Mouse (Mus musculus) heart, adult 2 months (tissue): Measurements from ENCODE around the gene Irf1. TPM values are rescaled to one million over a fixed set of nuclear protein-coding genes. Genes with fewer than 3 reads are reported as not detected.
A peak's percentile ranks its signal among the peaks of the same experiment; 100 is the strongest.

ENCODE experiments used
- DNase-seq, 2 experiments: peaks; one replicate each; pipeline ENCODE4 v3.0.0; 2021
- H3K27ac ChIP-seq: fragments of 200-600 bp; 2 replicates; pipeline ENCODE4 v1.8.1; 2022
- H3K27me3 ChIP-seq: fragments of 200-500 bp; 2 replicates; pipeline ENCODE4 v1.6.1; 2012; ENCODE audit warnings: mild to moderate bottlenecking, low read length, inconsistent platforms, mixed read lengths; ENCODE audit not compliant: control insufficient read depth, insufficient read depth
- H3K36me3 ChIP-seq: fragments of 200-500 bp; 2 replicates; pipeline ENCODE4 v1.6.1; 2012; ENCODE audit warnings: low read length, inconsistent platforms; ENCODE audit not compliant: control insufficient read depth, insufficient read depth
- H3K4me1 ChIP-seq: fragments of 200-500 bp; 2 replicates; pipeline ENCODE4 v1.6.1; 2011; ENCODE audit warnings: low read length; ENCODE audit not compliant: control insufficient read depth, insufficient read depth
- H3K4me3 ChIP-seq: fragments of 200-600 bp; 2 replicates; pipeline ENCODE4 v1.8.1; 2022
- H3K79me2 ChIP-seq: fragments of 200-500 bp; replicated peaks from 2 replicates; pipeline ENCODE4 v1.6.1; 2012; ENCODE audit warnings: mild to moderate bottlenecking, inconsistent platforms, low read length, moderate library complexity, mixed read lengths; ENCODE audit not compliant: control insufficient read depth, insufficient read depth
- H3K9ac ChIP-seq: fragments of 200-500 bp; 2 replicates; pipeline ENCODE4 v1.6.1; 2012; ENCODE audit warnings: low read depth, mild to moderate bottlenecking, control low read depth, inconsistent platforms, low read length, mixed read lengths
- CTCF ChIP-seq: fragments of 200-600 bp; IDR thresholded peaks from 2 replicates; pipeline ENCODE4 v1.8.1; 2022; ENCODE audit warnings: antibody characterized with exemption, mild to moderate bottlenecking, moderate library complexity
- EP300 ChIP-seq: fragments of 200-500 bp; IDR thresholded peaks from 2 replicates; pipeline ENCODE4 v1.6.1; 2011; ENCODE audit warnings: low read depth, low read length, control low read depth; ENCODE audit not compliant: insufficient read depth
- POLR2A ChIP-seq: fragments of 200-500 bp; IDR thresholded peaks from 2 replicates; pipeline ENCODE4 v1.6.1; 2011; ENCODE audit warnings: mild to moderate bottlenecking, low read depth, low read length, control low read depth; ENCODE audit not compliant: insufficient read depth
- WGBS: fragments of 180-500 bp; shearing (Covaris S2); methylation state at CpG from one replicate; pipeline ENCODE4 v1.1.7; 2018; 5-methylcytosine and 5-hydroxymethylcytosine counted together
- intact Hi-C: fragments of 180-260 bp; cut with DNase I; formaldehyde crosslinking; loops from one replicate; pipeline ENCODE4 v1.15.1; 2025
- polyA plus RNA-seq: library from polyadenylated mRNA; depleted of rRNA; stranded (reverse); fragments of >200 nt; gene quantifications from 2 replicates; pipeline ENCODE4 v1.2.3, GENCODE M21; 2012
- total RNA-seq, 2 experiments: library from RNA; stranded (reverse); gene quantifications; 2 replicates each; pipeline ENCODE4 v1.2.3; 2021

Gene Irf1
- total and polyA plus RNA-seq, 3 experiments: 15.2 to 20.5 (median 19.7) TPM

- Histone ChIP-seq H3K4me1 (peaks cover 23% of the 10 kb centered on the region), H3K27me3 (no peaks in the 10 kb centered on the region), H3K4me3 (peak overlapping the region; percentile 5; the same call in 1 of the 2 replicates), H3K36me3 (peaks cover 12% of the 10 kb centered on the region), H3K9ac (0 out of 2 replicates have a peak overlapping the region, but pooled peaks have one; percentile 21), H3K27ac (peak overlapping the region; percentile 42), H3K79me2 (0 out of 2 replicates have a peak, but pooled peaks cover 1% of the 10 kb centered on the region)
- intact Hi-C loops: no loop called here
- 72% methylated on average over 16 of the region's 16 CpGs for WGBS
- DNase-seq: no peak
- TF ChIP-seq EP300 (no peak), POLR2A (no peak), CTCF (no peak)
Measured at GRCm38 (mm10) chr11:53773641-53774360, 4.0 kb downstream of the Irf1 start.

- H3K9ac ChIP-seq: peak overlapping the region; percentile 17; the same call in 1 of the 2 replicates
- peak overlapping the region; percentile 42 for H3K27ac ChIP-seq
- intact Hi-C loops: no loop called here
- peaks cover 18% of the 10 kb centered on the region for H3K4me1 ChIP-seq
- peak in 1 of 2 experiments; percentile 45 for DNase-seq
- H3K4me3 ChIP-seq: no peak overlapping the region
- 0 out of 2 replicates have a peak, but pooled peaks cover 1% of the 10 kb centered on the region for H3K79me2 ChIP-seq
- no peak for TF ChIP-seq POLR2A
- peak; percentile 61; the same call in 1 of the 2 replicates for TF ChIP-seq EP300
- no peak for TF ChIP-seq CTCF
- no peaks in the 10 kb centered on the region for H3K27me3 ChIP-seq
- 74% methylated on average over 13 of the region's 13 CpGs for WGBS
- peaks cover 18% of the 10 kb centered on the region for H3K36me3 ChIP-seq
Measured at GRCm38 (mm10) chr11:53774659-53775255, 4.9 kb downstream of the Irf1 start.

- DNase-seq: no peak
- intact Hi-C loops: no loop called here
- 80% methylated on average over 5 of the region's 5 CpGs for WGBS
- Histone ChIP-seq H3K27ac (no peak overlapping the region), H3K79me2 (0 out of 2 replicates have a peak, but pooled peaks cover under 1% of the 10 kb centered on the region), H3K27me3 (no peaks in the 10 kb centered on the region), H3K4me1 (peaks cover 23% of the 10 kb centered on the region), H3K9ac (no peak overlapping the region), H3K4me3 (no peak overlapping the region), H3K36me3 (peaks cover 12% of the 10 kb centered on the region)
- TF ChIP-seq POLR2A (no peak), EP300 (no peak), CTCF (no peak)
Measured at GRCm38 (mm10) chr11:53777736-53778135, 7.9 kb downstream of the Irf1 start.

- TF ChIP-seq POLR2A (no peak), CTCF (no peak), EP300 (no peak)
- whole genome bisulfite sequencing: 80% methylated on average over 5 of the region's 5 CpGs
- intact Hi-C loops: no loop called here
- H3K27ac ChIP-seq: no peak overlapping the region
- no peaks in the 10 kb centered on the region for H3K79me2 ChIP-seq
- H3K4me1 ChIP-seq: peaks cover 20% of the 10 kb centered on the region
- H3K27me3 ChIP-seq: no peaks in the 10 kb centered on the region
- DNase-seq: no peak
- no peak overlapping the region for H3K9ac ChIP-seq
- peaks cover 12% of the 10 kb centered on the region for H3K36me3 ChIP-seq
- H3K4me3 ChIP-seq: no peak overlapping the region
Measured at GRCm38 (mm10) chr11:53778455-53778854, 8.6 kb downstream of the Irf1 start.

- no peak for DNase-seq
- Histone ChIP-seq H3K27ac (peak overlapping the region; percentile 15; the same call in 1 of the 2 replicates), H3K36me3 (peaks cover 12% of the 10 kb centered on the region), H3K79me2 (no peaks in the 10 kb centered on the region), H3K4me1 (peaks cover 9% of the 10 kb centered on the region), H3K27me3 (no peaks in the 10 kb centered on the region), H3K4me3 (no peak overlapping the region), H3K9ac (no peak overlapping the region)
- no peak for TF ChIP-seq POLR2A
- TF ChIP-seq EP300: no peak
- TF ChIP-seq CTCF: no peak
- WGBS: 53% methylated on average over 2 of the region's 2 CpGs
- intact Hi-C loops: no loop called here
Measured at GRCm38 (mm10) chr11:53779808-53780207, 10.0 kb downstream of the Irf1 start.

GRCm38 (mm10) chr11:53780262-53780661 is 10.4 kb downstream of the Irf1 start:
- no peaks in the 10 kb centered on the region for H3K27me3 ChIP-seq
- no peak overlapping the region for H3K4me3 ChIP-seq
- no peak for DNase-seq
- H3K4me1 ChIP-seq: peaks cover 6% of the 10 kb centered on the region
- no peak overlapping the region for H3K9ac ChIP-seq
- H3K27ac ChIP-seq: peak overlapping the region; percentile 15; the same call in 1 of the 2 replicates
- TF ChIP-seq POLR2A (peak; percentile 10; the same call in 1 of the 2 replicates), CTCF (no peak), EP300 (no peak)
- no peaks in the 10 kb centered on the region for H3K79me2 ChIP-seq
- peaks cover 10% of the 10 kb centered on the region for H3K36me3 ChIP-seq
- WGBS: 57% methylated on average over 3 of the region's 3 CpGs
- intact Hi-C loops: no loop called here
